Mouse (Mus musculus): ENCODE measurements around the gene Glis3. TPM values are rescaled to one million over a fixed set of nuclear protein-coding genes. Genes with fewer than 3 reads are reported as not detected.

The Glis3 gene
- polyA plus RNA-seq, 1 experiment from 2014 or later: 8.4 TPM

DNA sequence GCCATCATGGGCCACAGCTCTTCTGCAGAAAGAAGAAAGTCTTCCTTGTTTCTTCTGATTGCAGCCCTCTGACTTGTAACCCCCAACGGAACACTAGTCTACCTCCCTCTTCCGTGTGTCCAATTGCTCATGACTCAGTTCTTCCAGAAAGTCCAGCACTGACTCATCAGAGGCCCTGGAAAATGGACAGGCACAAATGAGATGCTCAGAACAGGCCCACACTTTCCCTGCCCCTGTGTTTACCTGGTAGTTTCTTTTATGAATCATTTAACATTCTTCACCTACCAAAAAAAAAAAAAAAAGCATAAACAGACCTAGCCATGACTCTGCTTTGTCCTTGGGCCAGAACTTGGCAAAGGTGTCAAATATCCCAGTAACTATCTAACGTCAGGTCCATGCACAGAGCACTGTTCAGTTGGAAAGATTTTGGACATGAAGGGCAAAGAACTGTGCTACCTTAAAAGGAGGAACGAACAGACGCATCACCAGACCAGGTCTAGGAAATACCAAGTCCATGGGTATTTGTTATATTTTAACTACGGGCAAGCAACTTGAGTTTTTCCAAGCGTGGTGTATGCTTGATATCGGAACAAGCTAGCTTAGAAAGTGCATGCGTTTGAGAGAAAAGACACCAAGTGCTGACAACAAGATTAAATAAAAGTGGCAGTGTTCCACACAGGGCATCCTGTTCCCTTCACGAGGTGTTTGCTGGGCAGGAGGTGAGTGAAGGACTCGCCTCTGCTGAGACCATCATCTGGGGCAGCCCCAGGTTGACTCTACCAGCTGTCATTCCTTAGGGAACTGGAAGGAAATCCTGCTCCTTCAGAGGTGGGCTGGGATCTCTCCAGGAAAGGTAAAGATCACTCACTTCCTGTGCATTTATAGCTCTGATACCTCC lies 58.0 kb downstream of the Glis3 start:
- no peak overlapping the region for H3K9ac ChIP-seq
- 67% methylated on average over 11 of the region's 11 CpGs for WGBS

DNA sequence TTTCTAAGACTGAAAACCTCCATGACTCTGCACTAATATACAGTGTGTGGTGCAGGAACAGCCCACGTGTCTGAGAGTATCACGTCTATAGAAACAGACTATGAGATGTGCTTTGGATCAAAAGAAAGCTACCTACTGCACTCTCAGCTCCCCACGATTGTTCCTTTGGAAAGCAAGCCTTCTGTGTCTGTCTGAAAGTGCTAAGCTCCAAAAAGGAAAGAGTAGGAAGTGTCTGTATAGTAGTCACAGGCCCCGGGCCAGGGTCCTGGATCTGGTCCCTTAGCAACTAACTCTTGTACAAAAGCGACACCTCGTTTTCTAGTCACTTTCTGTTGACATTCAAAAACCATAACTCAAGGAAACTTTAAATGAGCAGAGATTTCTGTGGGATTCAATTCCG lies 62.1 kb downstream of the Glis3 start:
- Histone ChIP-seq H3K4me2 (no peak overlapping the region), H3K4me1 (peaks cover 4% of the 10 kb centered on the region; the same call in 1 of the 2 replicates), H3K27me3 (no peaks in the 10 kb centered on the region), H3K27ac (no peak overlapping the region), H3K4me3 (replicated peaks) (no peak overlapping the region), H3K36me3 (no peaks in the 10 kb centered on the region), H3K9ac (no peak overlapping the region), H3K9me3 (replicated peaks) (no peaks in the 10 kb centered on the region)
- WGBS: 84% methylated on average over 7 of the region's 7 CpGs
- no peak for ATAC-seq (replicated peaks; ENCODE audit: low FRiP score)

More for the DNA sequence above, 58.0 kb downstream of the Glis3 start:
- no peak overlapping the region for H3K4me2 ChIP-seq
- H3K27ac ChIP-seq: peak overlapping the region; percentile 56
- H3K36me3 ChIP-seq: no peaks in the 10 kb centered on the region
- H3K4me3 ChIP-seq (replicated peaks): no peak overlapping the region
- peaks cover 4% of the 10 kb centered on the region; the same call in 1 of the 2 replicates for H3K4me1 ChIP-seq
- no peaks in the 10 kb centered on the region for H3K27me3 ChIP-seq
- ATAC-seq (replicated peaks; ENCODE audit: low FRiP score): 0 out of 2 replicates have a peak, but pooled peaks have one; percentile 9
- no peaks in the 10 kb centered on the region for H3K9me3 ChIP-seq (replicated peaks)

DNA sequence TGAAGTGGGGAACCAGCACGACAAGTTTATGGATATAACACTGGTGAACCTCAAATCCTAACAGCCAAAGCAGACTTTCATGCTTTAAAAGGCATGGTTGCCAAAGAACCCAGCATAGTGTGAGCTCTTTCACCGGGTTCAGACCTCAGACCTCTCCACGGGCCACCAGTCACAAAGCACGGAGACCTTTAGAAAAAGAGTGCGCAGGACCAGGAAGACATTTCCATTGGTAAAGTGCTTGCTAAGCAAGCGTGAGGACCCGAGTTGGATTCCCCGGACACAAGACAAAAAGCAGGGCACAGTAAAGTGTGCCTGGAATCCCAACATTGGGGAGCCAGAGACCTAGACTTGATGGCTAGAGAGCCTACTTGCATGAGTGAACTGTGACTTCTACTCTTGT lies 62.7 kb downstream of the Glis3 start:
- ATAC-seq (replicated peaks; ENCODE audit: low FRiP score): no peak
- H3K36me3 ChIP-seq: no peaks in the 10 kb centered on the region
- 85% methylated on average over 8 of the region's 8 CpGs for WGBS

DNA sequence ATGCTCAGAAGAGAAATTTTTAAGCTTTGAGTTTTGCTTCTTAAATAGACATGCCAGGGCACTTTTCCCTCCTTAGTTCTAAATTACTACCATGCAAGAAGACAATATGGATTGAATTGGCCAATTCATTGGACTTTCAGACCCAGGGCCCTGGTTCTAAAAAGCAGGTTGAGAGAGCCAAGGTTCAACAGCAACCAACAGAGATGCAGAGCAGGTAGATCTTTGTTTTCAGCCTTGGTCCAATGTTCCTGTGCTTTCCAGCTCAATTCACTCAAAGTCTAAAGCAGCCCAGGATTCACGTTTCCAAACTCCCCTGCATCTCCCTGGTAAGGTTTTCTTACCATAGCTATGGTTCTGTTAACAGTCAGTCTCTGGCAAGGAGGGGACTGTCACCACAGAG lies 63.4 kb downstream of the Glis3 start:
- 68% methylated on average over 1 of the region's 1 CpGs for WGBS
- H3K27me3 ChIP-seq: no peaks in the 10 kb centered on the region
- H3K4me1 ChIP-seq: no peaks in the 10 kb centered on the region
- H3K4me2 ChIP-seq: no peak overlapping the region
- H3K36me3 ChIP-seq: no peaks in the 10 kb centered on the region
- H3K9me3 ChIP-seq (replicated peaks): no peaks in the 10 kb centered on the region
- H3K4me3 ChIP-seq (replicated peaks): no peak overlapping the region
- no peak overlapping the region for H3K27ac ChIP-seq
- H3K9ac ChIP-seq: no peak overlapping the region
- ATAC-seq (replicated peaks; ENCODE audit: low FRiP score): no peak

More for the DNA sequence above, 62.7 kb downstream of the Glis3 start:
- no peak overlapping the region for H3K9ac ChIP-seq
- no peak overlapping the region for H3K4me2 ChIP-seq
- no peak overlapping the region for H3K4me3 ChIP-seq (replicated peaks)
- no peaks in the 10 kb centered on the region for H3K27me3 ChIP-seq
- H3K27ac ChIP-seq: no peak overlapping the region
- no peaks in the 10 kb centered on the region for H3K9me3 ChIP-seq (replicated peaks)
- peaks cover 3% of the 10 kb centered on the region; the same call in 1 of the 2 replicates for H3K4me1 ChIP-seq

DNA sequence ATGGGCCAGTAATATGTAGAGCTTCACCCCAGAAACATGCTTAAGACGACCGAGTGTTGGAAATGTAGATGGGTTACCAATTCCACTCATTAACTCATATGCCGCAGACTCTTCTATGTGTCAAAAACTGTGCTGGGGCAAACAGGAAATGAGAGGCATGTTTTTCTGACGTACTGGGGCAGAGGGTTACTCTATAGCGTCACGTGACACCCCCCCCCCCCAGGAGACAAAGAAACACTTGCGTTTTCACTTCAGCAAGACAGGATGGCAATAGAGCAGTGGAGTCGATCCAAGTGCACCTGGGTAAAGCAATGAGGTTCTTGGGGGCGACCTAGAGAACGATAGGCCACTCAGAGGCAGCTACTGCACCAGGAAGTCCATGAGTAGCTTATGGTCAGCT lies 67.6 kb downstream of the Glis3 start:
- Histone ChIP-seq H3K36me3 (no peaks in the 10 kb centered on the region), H3K4me1 (no peaks in the 10 kb centered on the region), H3K4me3 (replicated peaks) (no peak overlapping the region), H3K9ac (no peak overlapping the region), H3K9me3 (replicated peaks) (no peaks in the 10 kb centered on the region), H3K27me3 (no peaks in the 10 kb centered on the region), H3K27ac (no peak overlapping the region), H3K4me2 (no peak overlapping the region)
- ATAC-seq (replicated peaks; ENCODE audit: low FRiP score): no peak
- 87% methylated on average over 10 of the region's 10 CpGs for WGBS

DNA sequence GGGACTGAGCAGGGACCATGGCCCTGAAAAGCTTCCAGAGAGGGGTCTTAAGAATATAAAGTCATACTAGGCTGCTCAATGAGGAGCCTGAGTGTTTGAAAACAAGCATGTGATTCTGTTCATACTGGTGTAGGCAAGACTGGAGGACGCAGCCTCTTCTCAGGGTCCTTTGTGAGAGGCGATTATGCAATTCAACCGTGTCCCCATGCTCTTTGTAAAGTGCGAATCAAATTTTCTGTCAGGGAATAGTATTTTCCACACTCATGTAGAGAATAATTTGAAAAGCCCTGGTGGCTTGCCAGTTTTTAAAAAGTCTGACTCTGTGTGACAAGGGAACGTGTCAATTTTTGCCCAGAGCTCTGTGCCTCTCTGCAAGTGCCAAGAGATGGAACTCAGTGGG lies 71.1 kb downstream of the Glis3 start:
- Histone ChIP-seq H3K4me3 (replicated peaks) (no peak overlapping the region), H3K9ac (no peak overlapping the region), H3K4me1 (no peaks in the 10 kb centered on the region), H3K4me2 (no peak overlapping the region), H3K27me3 (no peaks in the 10 kb centered on the region), H3K36me3 (no peaks in the 10 kb centered on the region), H3K9me3 (replicated peaks) (no peaks in the 10 kb centered on the region), H3K27ac (no peak overlapping the region)
- 86% methylated on average over 5 of the region's 5 CpGs for WGBS
- ATAC-seq (replicated peaks; ENCODE audit: low FRiP score): no peak

DNA sequence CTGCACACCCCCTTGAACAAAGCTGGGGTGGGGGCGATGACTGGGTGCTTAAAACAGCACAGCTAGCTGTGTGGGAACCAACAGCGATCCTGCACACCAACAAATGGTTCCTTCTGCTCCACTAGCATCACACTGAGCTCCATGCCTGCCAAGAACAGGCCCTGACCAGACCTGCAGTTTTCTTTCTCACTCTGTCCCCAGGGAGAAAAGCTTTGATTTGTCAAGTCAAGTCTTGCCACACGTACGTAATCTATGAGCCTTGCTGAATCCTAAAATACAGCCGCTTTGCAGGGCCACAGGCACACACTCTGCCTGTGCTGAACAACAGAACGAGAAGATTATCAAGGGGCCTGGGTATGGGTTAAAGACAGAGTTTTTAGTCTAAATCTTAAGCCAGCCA lies 71.6 kb downstream of the Glis3 start:
- ATAC-seq (replicated peaks; ENCODE audit: low FRiP score): no peak
- Histone ChIP-seq H3K4me3 (replicated peaks) (no peak overlapping the region), H3K4me1 (no peaks in the 10 kb centered on the region), H3K27ac (no peak overlapping the region), H3K9ac (no peak overlapping the region), H3K36me3 (no peaks in the 10 kb centered on the region), H3K27me3 (no peaks in the 10 kb centered on the region), H3K9me3 (replicated peaks) (no peaks in the 10 kb centered on the region), H3K4me2 (no peak overlapping the region)
- 70% methylated on average over 6 of the region's 6 CpGs for WGBS

DNA sequence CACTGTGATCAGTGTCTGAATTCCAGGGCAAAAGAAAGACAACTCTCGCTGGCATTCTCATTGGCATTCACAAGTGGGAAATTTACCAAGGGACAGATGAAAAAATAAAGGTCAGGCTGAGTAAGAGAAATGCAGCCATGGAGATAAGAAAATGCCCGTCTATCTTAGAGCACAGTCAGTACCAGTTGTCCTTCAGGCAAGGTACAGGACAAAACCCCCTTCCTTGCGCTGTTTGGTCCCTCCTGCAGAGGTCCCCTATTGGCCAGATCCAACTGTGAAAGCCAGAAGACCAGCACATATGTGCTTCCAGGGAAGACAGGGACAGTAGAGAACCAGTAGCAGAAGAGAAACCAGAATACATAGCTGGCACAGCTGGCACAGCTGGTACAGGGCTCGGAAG lies 79.0 kb downstream of the Glis3 start:
- H3K4me3 ChIP-seq (replicated peaks): no peak overlapping the region
- ATAC-seq (replicated peaks; ENCODE audit: low FRiP score): no peak
- no peak overlapping the region for H3K27ac ChIP-seq
- H3K4me2 ChIP-seq: no peak overlapping the region
- H3K9me3 ChIP-seq (replicated peaks): no peaks in the 10 kb centered on the region
- 76% methylated on average over 4 of the region's 4 CpGs for WGBS
- H3K27me3 ChIP-seq: no peaks in the 10 kb centered on the region
- H3K36me3 ChIP-seq: no peaks in the 10 kb centered on the region
- no peaks in the 10 kb centered on the region for H3K4me1 ChIP-seq
- H3K9ac ChIP-seq: no peak overlapping the region

DNA sequence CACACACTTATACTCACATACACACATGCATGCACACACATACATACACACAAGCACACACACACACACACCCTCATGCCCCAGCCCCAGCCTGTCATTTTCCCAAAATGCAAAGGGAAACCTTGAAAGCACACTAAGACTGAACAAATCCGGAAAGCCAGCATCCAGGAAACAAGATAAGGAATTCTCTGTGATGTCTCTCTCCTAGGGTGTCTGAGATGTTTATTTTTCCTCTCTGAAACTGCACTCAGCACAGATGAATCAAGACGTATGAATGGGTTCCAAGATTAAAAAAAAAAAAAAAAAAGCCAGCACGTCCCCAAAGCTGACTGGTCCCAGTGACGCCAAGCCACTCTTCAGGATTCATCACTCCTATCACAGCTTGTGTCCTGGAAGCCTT lies 85.7 kb downstream of the Glis3 start:
- Histone ChIP-seq H3K27ac (no peak overlapping the region), H3K27me3 (no peaks in the 10 kb centered on the region), H3K4me1 (peaks cover 13% of the 10 kb centered on the region), H3K9me3 (replicated peaks) (no peaks in the 10 kb centered on the region), H3K4me2 (0 out of 2 replicates have a peak overlapping the region, but pooled peaks have one; percentile 32), H3K9ac (no peak overlapping the region), H3K36me3 (no peaks in the 10 kb centered on the region), H3K4me3 (replicated peaks) (no peak overlapping the region)
- WGBS: 26% methylated on average over 4 of the region's 4 CpGs
- ATAC-seq (replicated peaks; ENCODE audit: low FRiP score): no peak

DNA sequence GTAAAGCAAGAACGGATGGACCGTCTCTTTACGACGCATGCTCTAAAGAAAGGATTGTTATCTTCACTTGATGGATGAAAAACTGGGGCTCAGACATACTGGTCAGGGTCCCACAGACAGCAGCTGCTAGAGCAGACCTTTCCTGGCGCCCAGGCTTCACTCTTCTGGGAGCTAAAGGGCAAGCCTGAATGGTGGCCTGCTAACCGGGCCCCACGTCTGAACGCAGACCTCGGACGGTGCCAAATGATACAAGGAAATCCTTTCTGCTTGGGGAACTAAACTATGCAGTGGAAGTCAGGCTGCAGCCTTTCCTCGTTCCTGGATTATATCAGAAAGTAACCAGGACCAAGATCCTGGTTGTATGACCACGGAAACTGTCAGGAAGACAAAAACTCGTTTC lies 86.9 kb downstream of the Glis3 start:
- 65% methylated on average over 13 of the region's 13 CpGs for WGBS
- no peaks in the 10 kb centered on the region for H3K36me3 ChIP-seq
- ATAC-seq (replicated peaks; ENCODE audit: low FRiP score): no peak
- H3K27me3 ChIP-seq: no peaks in the 10 kb centered on the region
- H3K4me1 ChIP-seq: peaks cover 13% of the 10 kb centered on the region
- H3K9me3 ChIP-seq (replicated peaks): no peaks in the 10 kb centered on the region
- 0 out of 2 replicates have a peak overlapping the region, but pooled peaks have one; percentile 37 for H3K27ac ChIP-seq
- no peak overlapping the region for H3K4me3 ChIP-seq (replicated peaks)
- no peak overlapping the region for H3K9ac ChIP-seq
- no peak overlapping the region for H3K4me2 ChIP-seq

DNA sequence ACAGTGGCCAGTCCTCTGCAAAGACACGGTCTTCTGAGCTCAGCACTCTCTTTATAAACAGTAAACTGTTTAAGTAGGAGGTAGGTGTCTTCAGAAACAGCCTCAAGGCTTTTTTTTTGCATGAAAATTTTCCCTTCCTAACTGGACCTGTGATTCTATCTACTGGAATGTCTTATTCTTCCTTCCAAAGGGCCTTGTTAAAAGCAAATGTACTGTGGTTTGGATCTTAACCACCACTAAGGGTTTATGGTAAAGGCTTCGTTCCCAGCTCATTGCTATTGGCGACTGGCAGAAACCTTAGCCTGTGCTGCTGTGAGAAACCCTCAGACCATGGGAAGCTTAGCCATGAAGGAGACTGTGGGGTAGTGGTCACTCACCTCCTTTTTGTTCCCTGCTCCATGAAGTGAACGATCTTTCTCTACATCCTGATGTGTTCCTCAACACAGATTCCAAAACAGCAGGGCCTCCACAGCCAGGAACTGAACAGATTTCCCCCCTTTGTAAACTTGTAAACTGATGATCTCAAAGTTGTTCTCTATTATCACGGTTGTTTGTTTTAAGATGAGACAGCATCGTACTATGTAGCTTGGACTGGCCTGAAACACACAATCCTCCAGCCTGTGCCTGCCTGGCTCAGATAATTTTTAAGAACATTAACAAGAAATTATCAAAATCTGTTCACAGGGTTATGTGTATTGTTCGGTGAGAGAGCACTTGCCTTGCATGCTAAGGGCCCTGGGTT lies 88.0 kb downstream of the Glis3 start:
- no peak for ATAC-seq (replicated peaks; ENCODE audit: low FRiP score)
- Histone ChIP-seq H3K4me1 (peaks cover 13% of the 10 kb centered on the region), H3K9ac (no peak overlapping the region), H3K27me3 (no peaks in the 10 kb centered on the region), H3K36me3 (no peaks in the 10 kb centered on the region), H3K9me3 (replicated peaks) (no peaks in the 10 kb centered on the region), H3K4me3 (replicated peaks) (no peak overlapping the region), H3K4me2 (no peak overlapping the region), H3K27ac (no peak overlapping the region)
- 83% methylated on average over 7 of the region's 7 CpGs for WGBS

DNA sequence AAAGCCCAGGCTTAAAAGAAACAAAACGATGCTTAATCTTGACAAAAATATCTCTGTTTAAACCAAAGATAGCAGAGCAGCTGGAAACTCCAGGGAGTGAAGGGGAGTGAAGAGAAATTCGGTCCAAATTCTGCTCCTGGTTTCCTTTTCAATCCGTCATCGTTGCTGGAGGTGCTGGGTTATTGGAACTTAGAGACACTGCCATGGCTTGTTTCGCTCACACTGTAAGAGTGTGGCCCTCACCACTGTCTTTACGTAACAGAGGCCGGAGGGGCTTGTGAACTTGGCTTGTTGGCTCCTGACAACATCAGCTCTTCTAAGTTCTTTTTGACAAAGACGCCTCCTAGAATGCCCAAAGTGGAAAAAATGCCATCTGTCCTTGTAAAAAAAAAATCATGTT lies 99.4 kb downstream of the Glis3 start:
- Histone ChIP-seq H3K27ac (no peak overlapping the region), H3K27me3 (no peaks in the 10 kb centered on the region), H3K4me1 (peaks cover 12% of the 10 kb centered on the region), H3K9ac (no peak overlapping the region), H3K4me2 (no peak overlapping the region), H3K4me3 (replicated peaks) (no peak overlapping the region), H3K9me3 (replicated peaks) (no peaks in the 10 kb centered on the region), H3K36me3 (no peaks in the 10 kb centered on the region)
- WGBS: 69% methylated on average over 8 of the region's 8 CpGs
- ATAC-seq (replicated peaks; ENCODE audit: low FRiP score): no peak
